Mouse (Mus musculus) kidney, adult 2 months (tissue): ENCODE measurements around the gene Derl3.

ENCODE experiments used
- CTCF ChIP-seq: fragments of 200-500 bp; conservative IDR thresholded peaks from 2 replicates; pipeline ENCODE4 v1.5.1; 2011; ENCODE audit warnings: low read depth, mild to moderate bottlenecking, control low read depth, low read length, moderate library complexity, mixed read lengths; ENCODE audit not compliant: insufficient read depth, insufficient read length
- POLR2A ChIP-seq: fragments of 200-500 bp; IDR thresholded peaks from one replicate; pipeline ENCODE4 v1.6.1; 2011; ENCODE audit warnings: low read depth, low read length, control low read depth

DNA sequence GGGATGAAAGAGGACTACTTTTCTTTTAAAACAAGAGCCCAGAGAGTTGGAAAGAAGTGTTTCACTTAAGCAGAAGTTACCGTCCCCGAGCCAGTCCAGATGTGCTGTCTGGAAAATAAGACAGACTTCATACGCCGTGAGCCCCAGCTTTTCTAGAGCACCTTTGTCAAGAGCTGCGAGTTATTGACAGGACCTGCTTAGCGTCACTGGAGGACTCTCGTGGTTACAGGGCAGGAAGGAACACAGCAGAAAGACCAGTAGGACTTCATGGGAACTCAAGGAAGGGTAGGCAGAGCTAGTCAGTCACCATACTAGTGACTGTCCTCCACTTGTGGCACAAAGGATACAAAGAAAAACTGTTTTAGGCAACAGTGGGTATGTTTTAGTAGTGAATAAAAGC is 22.3 kb downstream of the Derl3 start:
- TF ChIP-seq POLR2A = no peak
- TF ChIP-seq CTCF = no peak
